Mouse (Mus musculus) inflammation-experienced regulatory T-cells, adult 6 months (primary cell): Measurements from ENCODE around the gene Adprh. TPM values are rescaled to one million over a fixed set of nuclear protein-coding genes. Genes with fewer than 3 reads are reported as not detected.

Experiments used
- ATAC-seq: one replicate; pipeline ENCODE4 v1.8.0; 2017
- polyA plus RNA-seq, 3 experiments: library from polyadenylated mRNA; unstranded; fragments of 100-300 nt; shearing (Covaris generic); gene quantifications; one replicate each; pipeline ENCODE4 v1.2.1; 2017

Adprh gene
- polyA plus RNA-seq, 3 experiments from 2014 or later, result 43.1 to 93.7 (median 71.8) TPM

DNA sequence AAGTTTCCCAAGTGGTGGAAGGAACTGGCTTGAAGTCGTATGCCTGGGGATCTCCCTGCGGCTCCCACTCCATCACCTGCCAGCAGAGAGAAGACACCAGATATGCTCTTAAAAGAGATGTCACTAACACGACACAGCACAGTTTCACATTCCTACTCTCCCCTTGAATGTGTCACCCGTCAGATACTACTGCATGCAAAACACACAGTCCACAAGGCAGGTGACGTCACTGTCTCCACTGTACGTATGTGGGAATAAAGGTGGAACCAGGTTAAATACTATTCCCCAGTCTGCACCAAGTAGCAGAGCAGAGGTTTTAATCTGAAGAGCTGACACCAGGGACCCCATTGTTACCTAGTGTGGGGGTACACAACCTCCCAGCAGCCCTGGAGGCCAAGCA is 12.1 kb downstream of the Adprh start:
- no peak for ATAC-seq

DNA sequence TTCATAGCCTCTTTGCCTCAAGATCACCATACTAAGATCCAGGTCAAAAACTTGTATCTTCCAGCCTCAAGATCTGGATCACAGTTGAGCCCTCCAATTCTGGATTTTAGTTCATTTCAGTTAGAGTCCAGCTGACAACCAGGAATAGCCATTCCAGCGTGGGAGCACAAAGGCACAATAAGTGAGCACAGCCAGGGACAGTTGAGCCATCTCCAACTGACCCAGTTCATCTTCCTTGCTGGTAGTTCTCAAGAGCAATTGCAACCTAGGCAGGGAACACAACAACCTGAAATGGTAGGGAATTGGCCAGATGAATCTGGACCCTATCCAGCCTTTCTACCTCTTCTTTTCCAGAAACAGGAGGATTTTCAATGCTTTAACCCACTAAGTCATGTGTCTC is 13.3 kb downstream of the Adprh start:
- no peak for ATAC-seq

DNA sequence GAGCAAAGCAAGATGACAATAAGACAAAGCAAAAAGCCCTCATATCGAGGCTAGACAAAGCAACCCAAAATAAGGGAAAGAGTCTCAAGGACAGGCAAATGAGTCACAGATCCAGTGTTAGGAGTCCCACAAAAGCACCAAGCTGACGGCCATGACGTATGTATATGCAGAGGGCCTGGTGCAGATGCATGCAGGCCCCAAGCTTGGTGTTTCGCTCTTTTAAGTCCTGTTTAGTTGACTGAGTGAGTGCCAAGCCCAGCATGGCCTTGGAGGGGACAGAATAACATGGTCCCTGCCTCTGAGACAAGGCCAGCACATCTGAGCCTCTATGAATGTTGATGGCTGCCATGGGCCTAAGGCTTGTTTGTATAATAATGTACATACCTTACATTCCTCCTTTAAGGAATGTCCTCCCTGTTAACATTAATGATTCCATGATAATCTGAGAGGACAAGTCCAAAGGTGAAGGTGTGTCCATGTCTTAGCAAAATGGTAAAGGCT is 18.2 kb downstream of the Adprh start:
- no peak for ATAC-seq

DNA sequence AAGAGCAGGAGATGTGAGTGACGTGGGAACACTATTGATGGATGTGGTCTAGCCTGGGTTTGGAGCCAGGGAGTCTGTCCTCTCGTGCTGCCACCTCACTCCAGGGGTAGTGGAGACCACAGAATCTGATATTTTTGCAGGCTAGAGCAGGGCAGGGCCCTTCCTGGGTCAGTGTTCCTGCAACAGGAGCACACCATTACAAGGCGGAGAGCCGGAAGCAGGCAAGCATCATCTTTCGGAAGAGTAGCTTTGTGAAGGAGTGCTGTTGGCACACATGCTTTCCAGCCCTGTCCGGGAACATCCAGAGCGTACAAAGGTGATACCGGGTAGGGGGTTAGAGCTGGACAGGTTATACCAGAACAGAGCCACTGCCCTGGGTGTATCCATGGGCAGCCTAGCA is 19.0 kb downstream of the Adprh start:
- ATAC-seq, result no peak

DNA sequence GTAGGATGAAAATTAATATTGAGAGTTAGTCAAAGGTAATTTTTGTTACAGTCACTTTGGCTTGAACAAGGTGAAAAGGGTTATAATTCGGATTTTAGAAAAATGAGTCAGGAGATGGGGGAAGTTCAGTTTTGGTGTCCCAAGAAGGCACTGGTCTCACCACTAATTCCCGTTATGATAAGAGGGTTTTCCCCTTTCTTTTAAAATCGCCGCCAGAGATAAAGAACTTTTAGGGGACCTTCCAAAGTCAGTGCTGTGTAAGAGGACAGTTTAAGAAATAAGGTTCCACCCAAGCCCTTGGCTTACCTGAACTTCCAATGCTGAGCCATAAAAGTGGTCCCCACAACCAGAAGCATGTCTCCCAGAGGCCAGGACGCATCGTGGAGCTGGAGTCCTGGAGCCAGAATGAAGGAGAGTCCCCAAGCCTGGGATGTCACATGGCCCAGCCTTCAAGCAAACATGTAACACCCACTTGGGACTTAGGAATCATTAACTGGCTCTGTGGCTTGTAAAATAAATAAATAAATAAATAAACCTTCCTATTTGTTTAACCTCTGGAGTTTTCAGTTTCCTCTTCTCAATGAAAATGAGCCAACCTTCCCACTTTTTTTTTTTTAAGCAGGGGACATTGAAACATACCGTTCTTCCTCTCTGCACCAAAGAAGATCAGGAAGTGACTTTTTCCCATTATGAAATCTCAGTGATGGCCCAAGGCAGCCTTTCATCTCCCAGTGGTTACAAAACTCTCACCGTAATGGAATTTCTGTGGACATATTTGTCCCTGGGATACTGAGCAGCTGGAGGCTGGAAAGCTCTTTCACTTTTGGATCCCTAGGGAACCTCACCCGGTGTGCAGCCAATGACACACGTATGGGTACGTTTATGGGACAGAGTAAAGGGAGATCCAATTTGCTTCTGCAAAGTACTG is 19.7 kb downstream of the Adprh start, which contains the start of gene Pla1a:
Gene Pla1a (minus strand): TSS at position 648 of the 928 bp plus-strand sequence.
- ATAC-seq, result no peak

DNA sequence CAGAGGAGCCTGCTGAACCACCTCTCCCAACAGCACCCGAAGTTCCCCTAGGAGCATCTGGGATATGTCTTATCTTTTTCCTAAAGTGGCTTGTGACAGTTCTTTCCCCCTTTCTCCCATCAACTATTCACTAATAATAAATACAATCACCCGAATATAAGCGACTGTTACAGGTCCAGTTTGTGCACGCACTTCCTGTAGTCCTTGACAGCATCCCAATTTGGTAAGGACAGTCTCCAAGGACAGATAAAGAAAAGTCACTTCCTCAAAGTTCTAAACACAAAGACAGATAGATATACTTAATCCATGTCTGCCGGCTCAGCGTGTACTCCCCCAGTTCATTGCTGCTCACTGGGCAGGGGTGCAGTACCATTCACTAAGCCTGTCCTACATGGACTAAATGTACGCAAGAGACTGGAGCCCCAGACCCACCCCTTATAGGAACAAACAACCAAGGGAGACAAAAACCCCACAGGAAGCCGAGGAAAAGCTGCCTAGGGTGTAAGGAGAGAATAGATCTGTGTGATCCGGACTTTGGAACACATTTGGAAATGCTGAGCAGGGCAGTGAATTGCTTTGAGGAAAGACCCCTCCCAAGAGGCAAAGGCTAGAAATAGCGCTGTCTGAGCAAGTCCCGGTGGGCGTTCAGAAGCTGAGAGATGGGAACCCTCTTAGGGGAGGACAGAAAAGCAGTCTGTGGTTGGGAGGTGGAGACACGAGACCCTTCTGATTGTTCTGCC is 20.9 kb downstream of the Adprh start:
- no peak for ATAC-seq

DNA sequence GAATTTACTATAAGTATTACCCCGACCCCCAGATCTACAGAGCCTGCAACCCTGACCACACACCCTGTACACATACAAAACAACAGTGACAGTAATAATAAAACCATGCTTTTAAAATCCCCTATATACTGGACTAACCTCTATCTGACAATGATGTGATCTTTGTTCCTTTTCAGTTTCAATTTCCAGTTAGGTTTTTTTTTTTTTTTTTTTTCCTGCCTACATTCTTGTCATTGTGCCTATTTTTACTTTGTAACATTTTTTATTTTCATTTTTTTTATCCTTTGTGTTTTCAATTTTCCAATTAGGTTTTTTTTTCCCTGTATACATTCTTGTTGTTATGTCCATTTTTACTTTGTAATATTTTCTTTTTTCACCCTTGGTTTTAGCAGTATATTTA is 26.7 kb downstream of the Adprh start:
- ATAC-seq, result no peak

DNA sequence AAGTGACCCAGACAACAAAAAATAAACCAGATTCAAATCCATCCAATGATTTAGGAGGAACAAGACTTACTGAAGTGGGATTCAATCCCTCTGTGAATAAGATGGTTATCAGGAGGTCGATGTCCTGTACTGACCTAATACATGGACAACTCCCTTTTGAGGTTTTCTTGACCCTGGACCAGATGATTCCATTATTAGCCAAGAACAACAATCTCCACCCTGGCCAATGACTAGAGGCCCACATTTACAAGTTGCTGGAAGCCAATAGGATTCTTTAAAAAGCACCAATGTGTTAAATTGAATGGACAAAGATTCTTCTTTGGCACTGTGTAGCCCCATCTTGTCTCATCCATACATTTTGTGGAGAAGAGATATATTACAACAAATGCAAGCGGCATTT is 27.1 kb downstream of the Adprh start:
- no peak for ATAC-seq

DNA sequence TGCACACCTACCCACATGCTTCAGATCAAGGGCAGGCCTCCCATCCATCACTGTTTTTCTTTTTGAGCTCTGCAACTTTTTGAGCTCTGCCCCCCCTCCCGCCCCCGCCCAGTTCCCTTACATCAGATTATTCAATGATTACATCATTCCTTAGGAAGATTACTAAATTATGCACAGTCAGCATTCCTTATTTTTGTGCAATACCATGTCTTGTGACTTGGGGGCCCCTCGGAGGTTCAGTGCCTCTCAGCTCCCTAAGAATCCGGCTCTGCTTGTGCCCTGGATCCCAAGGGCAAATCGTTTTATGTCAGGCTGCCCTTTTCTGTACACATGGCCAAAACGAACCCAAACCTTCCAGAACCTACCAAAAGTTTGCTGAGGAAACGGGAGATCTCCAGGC is 37.5 kb downstream of the Adprh start:
- no peak for ATAC-seq

DNA sequence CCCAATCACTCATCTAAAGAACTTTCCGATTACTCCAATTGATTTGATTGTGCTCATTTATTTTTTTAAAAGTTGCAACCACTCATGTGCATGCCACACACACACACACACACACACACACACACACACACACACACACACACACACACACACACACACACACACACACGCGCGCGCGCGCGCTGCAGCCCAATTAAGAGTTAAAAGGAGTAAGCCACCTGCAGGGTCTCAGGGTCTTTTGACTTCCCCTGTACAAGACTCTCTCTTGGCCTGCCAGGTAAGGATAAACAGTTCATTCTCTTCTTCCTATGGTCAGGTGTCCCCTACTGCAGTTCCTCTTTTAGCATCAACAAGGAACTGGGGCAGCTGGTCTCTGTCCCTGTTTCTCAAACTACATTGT is 44.1 kb downstream of the Adprh start:
- no peak for ATAC-seq

DNA sequence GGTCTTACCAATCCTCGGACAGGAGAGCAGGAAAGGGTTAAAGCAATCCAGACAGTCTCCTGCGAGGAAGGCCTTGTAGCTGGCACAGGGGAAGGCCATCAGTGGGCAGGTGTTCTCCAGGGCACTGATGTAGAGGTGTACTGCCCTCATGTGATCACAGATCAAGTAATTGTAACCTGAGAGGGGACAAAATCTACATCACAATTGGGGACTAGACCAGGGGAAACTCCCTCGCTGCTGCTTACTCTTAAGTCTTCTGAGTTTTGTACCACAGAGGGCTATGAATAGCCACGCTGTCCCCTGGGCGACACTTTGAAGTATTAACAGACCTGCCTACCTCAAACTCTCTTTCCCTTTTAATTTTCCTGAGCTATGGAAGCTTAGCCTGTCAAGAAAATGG is 44.9 kb downstream of the Adprh start:
- ATAC-seq, result no peak

DNA sequence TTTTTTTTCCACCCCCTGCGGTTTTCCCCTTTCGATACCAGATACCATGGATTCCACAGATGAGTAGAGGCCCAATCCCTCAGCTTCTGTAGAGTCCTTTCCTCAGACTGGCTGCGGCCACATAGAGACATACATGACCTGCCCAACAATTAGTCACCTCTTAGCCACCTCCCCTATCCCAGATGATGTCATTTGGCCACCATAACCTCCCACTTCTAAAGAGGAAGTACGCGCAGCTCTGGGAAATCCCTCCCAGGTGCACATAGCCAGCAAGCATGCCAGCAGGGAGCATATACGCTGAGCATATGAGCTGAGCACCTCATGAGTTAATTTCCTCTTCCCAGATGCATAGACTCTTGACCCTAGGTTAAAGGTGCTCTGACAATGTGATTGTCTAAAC is 45.8 kb downstream of the Adprh start:
- ATAC-seq, result no peak

DNA sequence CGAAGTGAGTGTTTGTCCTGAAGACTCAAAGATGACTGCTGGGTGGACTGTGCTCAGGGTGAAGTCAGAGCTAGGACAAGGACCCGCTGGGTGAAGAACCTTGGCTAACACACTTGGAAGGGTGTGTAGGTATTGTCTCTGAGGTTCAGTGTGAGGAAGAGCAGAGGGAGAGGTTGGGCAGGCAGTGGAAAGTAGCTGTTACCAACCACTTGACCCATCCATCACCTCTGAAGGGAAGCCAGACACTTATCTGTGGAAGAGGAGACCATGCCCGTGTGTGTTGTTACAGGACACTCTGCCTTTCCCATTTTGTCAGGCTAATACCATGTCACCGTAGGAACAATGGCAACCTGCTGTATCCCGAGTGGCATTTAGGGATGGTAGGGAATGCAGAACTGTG is 46.2 kb downstream of the Adprh start:
- no peak for ATAC-seq

DNA sequence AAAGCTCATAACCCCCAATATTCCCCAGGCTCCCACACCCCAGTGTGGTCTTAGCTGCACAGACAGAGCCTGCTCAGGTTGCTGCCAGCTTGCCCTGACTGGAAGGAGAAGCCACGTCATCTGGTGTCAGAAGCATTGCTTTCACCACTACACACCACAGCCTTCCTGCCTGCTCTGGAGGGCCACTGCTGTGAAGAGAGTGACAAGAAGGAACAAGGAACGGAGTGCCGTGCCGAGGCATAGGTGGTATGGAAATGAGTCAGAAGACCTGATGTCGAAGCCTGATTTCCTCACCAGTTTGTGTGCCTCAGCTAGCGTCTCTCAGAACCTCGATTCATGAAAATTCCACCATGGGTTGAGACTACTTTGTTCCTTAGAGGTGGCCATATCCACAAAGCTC is 48.9 kb downstream of the Adprh start:
- peak; percentile 86 for ATAC-seq

DNA sequence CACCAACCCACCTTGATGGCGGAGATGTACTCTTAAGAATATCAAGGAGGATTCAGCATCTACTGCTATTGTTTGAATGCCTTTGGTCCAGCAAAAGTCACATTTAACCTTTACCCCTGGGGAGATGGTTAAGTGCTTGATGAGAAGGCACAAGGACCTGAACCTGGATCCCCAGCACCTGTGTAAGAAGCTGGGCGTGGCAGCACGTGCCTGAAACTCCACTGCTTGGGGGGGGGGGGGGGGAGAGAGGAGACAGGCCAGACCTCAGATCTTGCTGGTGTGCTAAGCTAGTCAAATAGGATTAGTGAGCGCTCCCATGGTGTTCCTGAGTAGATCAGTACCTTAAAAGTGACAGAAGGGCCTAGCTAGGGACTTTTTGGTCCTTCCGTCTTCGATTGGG is 51.0 kb downstream of the Adprh start:
- ATAC-seq, result no peak

DNA sequence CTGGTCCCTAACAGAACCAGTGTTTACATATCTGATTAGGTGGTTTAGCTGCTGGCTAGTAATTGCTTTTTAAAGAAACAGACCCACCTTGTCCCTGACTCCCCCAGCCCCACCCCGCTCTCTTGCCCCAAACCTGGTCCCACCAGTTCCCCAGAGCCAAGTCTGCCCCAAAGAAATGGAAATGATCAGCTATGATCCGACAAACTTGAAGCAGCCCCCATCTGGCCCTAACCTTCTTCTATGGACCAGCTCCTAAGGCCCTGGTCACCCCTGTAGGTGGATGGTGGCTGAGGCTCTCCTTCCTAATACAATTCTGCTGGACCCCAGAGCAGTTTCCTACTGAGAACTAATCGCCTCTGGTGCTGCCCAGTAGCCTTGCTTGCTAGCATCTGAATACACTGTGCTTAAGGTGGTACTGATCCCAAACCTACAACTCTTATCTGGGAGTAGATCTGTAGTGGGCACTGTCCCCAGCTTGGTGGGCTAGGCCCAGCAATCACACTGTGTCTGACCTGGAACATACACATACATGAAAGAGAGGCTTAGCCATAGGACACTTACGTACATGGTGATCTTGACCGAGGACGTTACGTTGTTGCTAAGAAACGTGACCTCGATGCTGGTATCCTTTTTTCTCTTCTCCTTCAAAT is 52.1 kb downstream of the Adprh start:
- no peak for ATAC-seq

DNA sequence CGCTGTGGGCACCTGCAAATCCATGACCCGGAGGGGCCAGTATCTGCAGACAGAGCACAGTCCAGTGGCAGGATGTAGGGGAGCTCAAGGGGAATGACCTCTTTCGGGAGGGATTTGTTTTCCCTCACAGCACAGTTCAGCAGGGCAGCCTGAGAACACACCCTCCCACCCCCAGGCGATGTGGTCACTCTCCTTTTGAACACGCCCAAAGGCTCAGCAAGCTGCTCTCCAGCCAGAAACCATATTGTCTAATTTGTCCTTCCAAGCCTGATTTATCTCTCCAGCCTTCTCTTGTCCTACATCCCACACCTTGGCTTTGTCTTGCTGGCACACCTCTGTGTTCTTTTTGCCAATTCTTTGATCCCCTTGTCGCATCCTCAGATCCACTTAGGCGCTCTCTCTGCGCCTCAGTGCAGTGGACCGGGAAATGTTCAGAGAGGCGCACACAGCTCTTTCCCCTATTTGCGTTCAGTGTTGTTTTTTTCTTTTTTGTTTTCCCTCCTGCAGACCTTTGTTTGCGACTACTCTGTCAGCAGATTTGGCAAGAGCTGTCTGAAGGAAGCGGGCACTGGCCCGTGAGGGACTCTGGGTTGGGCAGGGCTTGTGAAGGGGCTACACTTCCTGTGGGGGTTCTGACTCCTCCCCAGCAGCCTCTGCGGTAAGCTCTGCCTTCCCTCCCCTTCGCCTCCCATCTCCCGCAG is 52.8 kb downstream of the Adprh start:
- ATAC-seq, result peak; percentile 18

DNA sequence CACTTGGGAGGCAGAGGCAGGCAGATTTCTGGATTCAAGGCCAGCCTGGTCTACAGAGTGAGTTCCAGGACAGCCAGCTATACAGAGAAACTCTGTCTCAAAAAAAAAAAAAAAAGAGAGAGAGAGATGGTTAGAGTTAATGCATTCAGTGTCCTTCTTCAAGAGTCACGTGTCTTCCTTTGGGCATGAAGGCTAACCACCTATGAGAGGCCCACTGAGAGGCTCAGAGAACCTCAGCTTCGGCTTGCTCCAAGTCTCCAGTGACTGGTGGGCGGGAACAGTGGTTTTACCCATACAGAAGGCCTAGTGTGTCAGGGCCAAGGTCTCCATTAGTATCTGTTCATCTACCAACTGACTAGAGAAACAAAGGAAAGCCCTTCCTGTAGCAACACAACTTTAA is 53.4 kb downstream of the Adprh start:
- no peak for ATAC-seq

DNA sequence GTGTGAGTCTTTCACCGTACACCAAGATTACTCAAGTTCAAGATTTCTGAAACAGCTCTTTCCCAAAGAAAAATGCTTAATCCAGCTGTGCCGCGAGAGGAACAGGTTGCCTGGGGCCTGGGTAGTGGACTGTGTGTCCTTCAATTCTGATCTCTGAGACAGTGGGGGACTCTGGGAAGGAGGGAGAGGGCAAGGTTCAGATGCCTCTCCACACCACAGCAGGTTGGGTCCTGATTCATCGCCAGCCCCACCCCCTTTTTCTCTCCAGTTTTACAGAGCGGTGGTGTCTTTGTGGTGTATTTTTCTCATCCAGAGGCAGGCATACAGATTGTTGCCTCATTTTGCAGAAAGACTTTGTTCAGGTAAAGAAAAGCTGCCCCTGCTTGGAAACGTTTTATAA is 54.2 kb downstream of the Adprh start:
- no peak for ATAC-seq

DNA sequence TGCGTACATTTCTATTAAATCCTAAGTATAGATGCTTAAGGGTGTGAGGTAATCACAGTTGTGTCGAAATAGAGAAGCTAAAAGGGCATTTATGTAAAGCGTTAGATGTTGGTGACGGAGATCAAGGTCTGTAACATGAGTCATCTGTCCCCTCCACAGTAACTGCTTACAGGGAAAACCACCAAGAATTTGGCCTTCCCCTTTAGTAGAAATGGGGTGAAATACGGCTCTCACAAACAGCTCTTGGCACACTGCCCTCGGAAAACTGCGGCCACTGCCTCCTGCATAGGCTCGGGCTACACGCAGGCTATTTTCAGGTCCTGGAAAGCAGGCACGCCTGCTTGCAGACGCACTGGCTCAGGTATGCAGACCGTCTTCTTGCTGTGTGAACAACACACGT is 56.3 kb downstream of the Adprh start:
- ATAC-seq, result peak; percentile 57

DNA sequence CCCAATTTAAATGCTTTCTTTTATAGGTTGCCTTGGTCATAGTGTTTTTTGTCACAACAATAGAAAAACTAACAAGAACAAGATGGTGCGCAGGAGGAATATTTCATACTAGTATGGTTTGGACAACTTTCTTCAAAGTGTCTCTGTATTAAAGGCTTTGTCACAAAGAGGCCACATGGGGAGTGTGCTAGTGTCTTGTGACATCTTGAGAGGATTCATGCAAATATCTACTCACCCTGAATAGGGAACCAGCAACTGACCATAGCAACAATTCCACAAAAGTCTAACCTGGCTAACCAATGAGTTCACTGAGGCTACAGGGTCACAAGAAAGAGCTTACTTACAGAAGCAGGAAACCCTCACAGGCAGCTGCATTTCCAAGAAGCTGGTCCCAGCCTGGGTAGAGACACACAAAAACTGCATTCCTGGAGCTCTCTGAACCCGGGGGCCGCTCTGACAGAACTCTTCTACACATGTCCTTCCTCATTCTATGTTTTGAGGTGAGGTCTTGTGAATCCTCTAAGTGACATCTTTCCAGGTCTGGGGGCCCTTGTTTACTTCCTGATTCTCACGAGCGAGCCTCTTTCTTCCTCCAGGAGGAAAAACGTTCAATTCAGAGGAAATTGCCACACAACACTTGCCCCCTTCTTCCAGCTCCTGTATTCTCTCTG is 57.3 kb downstream of the Adprh start:
- ATAC-seq, result no peak

DNA sequence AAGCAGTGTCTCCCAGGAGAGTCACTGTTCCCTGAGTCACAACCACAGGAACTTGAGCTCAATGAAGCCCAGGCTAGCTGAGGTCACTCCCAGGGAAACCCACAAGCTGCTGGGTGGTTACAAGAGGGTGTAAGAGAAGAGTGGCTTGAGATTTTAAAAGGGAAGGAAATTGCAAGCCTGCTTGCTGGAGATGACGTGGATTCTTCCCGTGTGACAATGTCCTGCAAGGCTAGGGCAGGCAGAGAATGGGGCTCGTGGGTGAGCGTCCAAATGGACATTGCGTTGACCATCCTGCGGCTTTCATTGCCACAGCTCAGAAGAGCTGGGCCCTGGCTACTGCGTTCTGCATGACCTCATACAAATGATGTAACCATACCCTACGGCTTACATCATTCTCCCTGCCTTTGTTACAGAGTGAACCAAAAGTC is 58.3 kb downstream of the Adprh start:
- no peak for ATAC-seq
